Mouse (Mus musculus): ENCODE data around the gene 2310033P09Rik.
"Not testable (repeated sequence)": the region's sequence is repeated elsewhere in the genome, so short reads cannot be mapped to it uniquely, and the experiment has no call there.

Gene 2310033P09Rik

GRCm38 (mm10) chr11:59183821-59184220 lies 24.3 kb upstream of the 2310033P09Rik start:
- ChIA-PET POLR2A (interaction anchor here in 3 of 4 experiments (0.6 to 1.8 kb wide), 9 partner anchors 8 to 229 kb away, joined by 3 to 8 read pairs (median 4); partner anchors contain the start of genes Hist3h2a (in 1 of the 3), Mrpl55 (in 1 of the 3) and Trim17 (in 1 of the 3)), CTCF (interaction anchor here (0.5 to 2.9 kb wide), 39 partner anchors 9 to 860 kb away, joined by 3 to 25 read pairs (median 3); partner anchors contain the start of gene Iba57 (in 2 of the 4))

GRCm38 (mm10) chr11:59185490-59185889 lies 22.6 kb upstream of the 2310033P09Rik start:
- POLR2A ChIA-PET = interaction anchor here in 3 of 4 experiments (0.5 to 2.7 kb wide), 6 partner anchors 9 to 42 kb away, joined by 3 to 7 read pairs (median 4); partner anchors contain the start of gene Iba57 (in 1 of the 3)
- CTCF ChIA-PET = interaction anchor here in 2 of 4 experiments (0.7 to 2.9 kb wide), 4 partner anchors 12 to 34 kb away, joined by 3 to 25 read pairs (median 4); no protein-coding TSS in a partner anchor

DNA sequence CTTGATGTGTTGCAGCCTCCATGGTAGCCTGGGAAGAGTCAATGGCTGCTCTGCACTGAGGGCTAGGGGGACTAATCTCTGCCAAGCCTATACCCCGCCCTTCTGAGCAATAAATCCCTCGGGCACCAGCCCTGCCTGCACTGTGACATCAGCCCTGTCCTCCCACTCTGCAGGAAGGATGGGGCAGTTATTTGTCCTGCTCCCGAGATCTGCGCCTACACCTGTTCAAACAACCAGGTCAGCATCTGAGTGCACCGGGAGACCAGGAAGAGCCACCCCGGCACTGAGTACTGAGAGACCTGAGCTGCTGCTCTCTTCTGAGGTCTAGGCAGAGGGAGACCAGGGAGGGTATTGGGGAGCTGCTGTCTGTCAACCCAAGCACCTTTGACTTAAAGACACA lies 20.4 kb upstream of the 2310033P09Rik start:
- POLR2A ChIA-PET = interaction anchor here in 2 of 4 experiments (1.0 to 2.7 kb wide), 6 partner anchors 11 to 89 kb away, joined by 3 to 8 read pairs (median 6); partner anchors contain the start of gene Iba57 (in 1 of the 2)
- CTCF ChIA-PET = interaction anchor here in 2 of 4 experiments (0.6 to 1.6 kb wide), 2 partner anchors 12 to 94 kb away, joined by 4 to 11 read pairs; no protein-coding TSS in a partner anchor

GRCm38 (mm10) chr11:59191231-59192058 lies 16.7 kb upstream of the 2310033P09Rik start:
- CTCF ChIA-PET = interaction anchor here in 2 of 4 experiments (0.6 to 1.6 kb wide), 2 partner anchors 10 to 97 kb away, joined by 4 to 5 read pairs; partner anchors contain the start of gene Mrpl55 (in 1 of the 2)
- POLR2A ChIA-PET = interaction anchor here in 2 of 4 experiments (0.7 to 3.2 kb wide), 8 partner anchors 9 to 58 kb away, joined by 3 to 13 read pairs (median 3); partner anchors contain the start of gene Mrpl55 (in 1 of the 2)

DNA sequence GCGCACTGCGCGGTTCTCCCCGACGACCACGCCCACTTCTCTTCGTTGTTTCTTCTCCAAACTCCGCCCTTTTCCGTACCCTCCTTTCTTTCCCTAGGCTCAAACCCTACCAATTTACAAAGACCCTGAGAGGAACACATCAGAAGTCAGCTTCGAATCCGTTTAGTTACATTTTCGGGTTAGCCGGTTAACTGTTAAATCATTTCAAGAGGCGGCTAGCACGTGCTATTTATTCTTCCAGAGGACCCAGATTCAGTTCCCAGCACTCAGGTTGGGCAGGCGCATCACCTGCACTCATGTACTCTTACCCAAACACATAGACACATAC lies 16.1 kb upstream of the 2310033P09Rik start, which contains the start of gene Guk1:
Gene Guk1, minus strand, starts transcription at position 154 of the 328 bp plus-strand sequence.
- ChIA-PET POLR2A (interaction anchor here in 1 of 4 experiments (0.7 to 3.2 kb wide), 2 partner anchors 10 to 57 kb away, joined by 5 to 13 read pairs; partner anchors contain the start of gene Mrpl55), CTCF (interaction anchor here in 1 of 4 experiments (1.6 kb wide), 1 partner anchor 10 kb away, joined by 5 read pairs; the partner anchor contains the start of gene Mrpl55)

DNA sequence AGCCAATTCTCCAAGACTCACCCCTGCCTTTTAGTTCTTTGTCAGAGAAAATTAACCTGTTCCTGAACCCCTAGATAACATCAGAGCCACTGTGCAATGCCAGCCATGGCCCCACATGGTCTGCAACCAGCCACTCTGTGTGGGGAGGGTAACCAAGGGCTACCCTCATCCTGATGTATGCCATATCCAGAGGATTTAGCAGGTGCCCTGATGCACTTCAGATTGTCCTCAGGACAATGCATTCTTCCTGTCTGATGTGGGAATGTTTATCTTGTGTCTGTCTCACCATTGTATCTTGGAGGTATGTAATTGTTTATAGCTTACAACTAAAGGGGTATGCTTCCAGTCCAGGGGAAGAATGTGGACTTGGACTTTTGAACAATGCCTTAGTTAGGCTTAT lies 11.9 kb upstream of the 2310033P09Rik start:
- CTCF ChIA-PET = interaction anchor here in 1 of 4 experiments (1.0 kb wide), 1 partner anchor 101 kb away, joined by 3 read pairs; no protein-coding TSS in a partner anchor
- POLR2A ChIA-PET = interaction anchor here in 1 of 4 experiments (0.7 kb wide), 1 partner anchor 16 kb away, joined by 3 read pairs; no protein-coding TSS in a partner anchor

DNA sequence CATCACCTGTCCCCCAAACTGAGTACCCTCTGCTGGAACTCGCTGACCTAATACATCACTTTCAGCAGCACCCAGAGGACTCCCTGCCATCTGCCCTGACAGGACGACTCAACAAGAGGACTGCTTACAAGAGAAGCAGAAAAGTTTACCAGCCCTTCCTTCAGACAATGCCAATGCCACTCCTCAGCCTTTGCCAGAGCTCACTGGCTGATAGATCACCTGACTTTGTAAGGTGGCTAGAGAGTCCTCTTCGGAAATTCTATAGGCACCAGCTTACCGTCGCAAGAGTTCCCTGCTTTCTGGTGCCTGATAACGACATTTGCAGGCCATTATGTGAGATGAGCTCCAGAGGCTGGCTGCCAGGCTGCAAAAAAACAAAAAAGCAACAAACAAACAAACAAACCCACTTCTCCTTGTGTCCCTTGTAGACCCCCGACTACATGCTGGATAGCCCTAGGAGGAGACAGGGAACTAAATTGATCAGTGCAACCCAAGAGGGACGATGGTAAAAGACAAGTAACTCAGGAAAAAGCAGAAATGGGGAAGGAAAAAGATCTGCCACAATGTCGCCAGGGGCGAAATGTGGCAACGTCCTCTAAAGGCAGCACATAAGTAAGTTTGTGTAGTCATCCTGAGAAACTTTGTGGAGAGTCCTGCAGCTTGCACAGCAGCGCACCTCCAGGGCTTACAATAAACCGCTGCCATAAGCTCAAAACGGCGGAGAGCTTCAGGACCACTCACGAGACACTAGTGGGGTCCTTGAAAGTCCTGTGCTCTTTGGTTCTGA lies 6.7 kb upstream of the 2310033P09Rik start:
- POLR2A ChIA-PET = interaction anchor here (0.5 to 15.8 kb wide), 34 partner anchors 8 to 1498 kb away, joined by 3 to 233 read pairs (median 4); partner anchors contain the start of genes Iba57 (in 2 of the 4), Arf1 (in 1 of the 4), Guk1 (in 1 of the 4) and Hist3h2a (in 1 of the 4)

DNA sequence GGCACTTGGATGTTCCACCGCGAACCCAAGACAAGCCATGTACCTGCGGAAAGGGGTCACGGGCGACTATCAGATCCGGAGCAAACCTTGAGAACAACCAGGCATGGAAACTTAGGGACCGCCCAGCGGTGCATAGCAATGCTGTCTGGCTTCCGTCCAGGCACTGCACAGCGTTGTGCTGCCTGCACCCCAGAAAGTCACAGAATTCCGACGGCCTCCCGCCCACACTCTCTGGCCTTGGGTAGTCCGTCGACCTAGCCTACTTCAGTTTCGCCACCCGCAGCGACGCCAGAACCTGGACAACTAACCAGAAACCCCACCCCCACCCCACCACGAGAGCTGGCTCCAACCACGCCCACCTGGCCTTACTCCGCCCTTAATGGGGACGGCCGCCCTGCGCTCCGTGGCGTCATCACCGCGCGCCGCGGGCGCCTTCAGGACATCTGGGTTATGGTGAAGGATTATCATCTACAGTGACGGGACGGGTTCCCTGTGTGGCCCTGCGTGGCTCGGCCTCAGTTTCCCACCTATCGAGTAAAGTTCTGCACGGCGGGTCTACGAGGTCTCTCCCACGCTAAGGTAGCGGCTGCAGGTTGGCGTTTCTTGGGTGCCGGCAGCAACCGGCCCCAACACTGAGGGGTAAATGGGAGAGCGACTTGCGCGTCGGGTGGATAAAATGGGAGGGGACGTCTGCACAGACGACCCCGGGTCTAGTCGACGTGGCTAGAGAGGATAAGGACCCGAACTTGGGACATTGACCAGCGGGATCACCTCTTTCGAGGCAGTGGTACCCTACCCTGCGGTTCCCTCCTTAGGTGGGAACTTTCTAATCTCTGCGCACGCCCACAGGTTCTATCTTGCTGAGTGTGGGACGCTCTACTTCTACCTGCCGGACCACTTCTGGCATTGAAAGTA lies 5.8 kb upstream of the 2310033P09Rik start, which contains the start of gene Mrpl55:
Gene Mrpl55, plus strand, starts transcription at position 406 of the 915 bp plus-strand sequence.
- ChIA-PET POLR2A (interaction anchor here (0.6 to 15.8 kb wide), 33 partner anchors 8 to 1057 kb away, joined by 3 to 233 read pairs (median 4); partner anchors contain the start of genes Iba57 (in 2 of the 4), Arf1 (in 1 of the 4), Guk1 (in 1 of the 4) and Hist3h2a (in 1 of the 4)), CTCF (interaction anchor here in 3 of 4 experiments (0.6 to 1.3 kb wide), 5 partner anchors 10 to 104 kb away, joined by 3 to 6 read pairs (median 4); partner anchors contain the start of gene Guk1 (in 1 of the 3))

More for the DNA sequence above, 6.7 kb upstream of the 2310033P09Rik start:
- CTCF ChIA-PET = interaction anchor here in 3 of 4 experiments (0.8 to 1.3 kb wide), 4 partner anchors 9 to 103 kb away, joined by 3 to 6 read pairs (median 4); partner anchors contain the start of gene Guk1 (in 1 of the 3)

GRCm38 (mm10) chr11:59209003-59209441 lies 901 bp downstream of the 2310033P09Rik start:
- ChIA-PET CTCF (interaction anchor here in 3 of 4 experiments (0.6 to 1.9 kb wide), 6 partner anchors 10 to 1206 kb away, joined by 3 to 12 read pairs (median 4); no protein-coding TSS in a partner anchor), POLR2A (interaction anchor here (0.6 to 15.8 kb wide), 15 partner anchors 10 to 114 kb away, joined by 3 to 233 read pairs (median 5); partner anchors contain the start of gene Arf1 (in 2 of the 4))

DNA sequence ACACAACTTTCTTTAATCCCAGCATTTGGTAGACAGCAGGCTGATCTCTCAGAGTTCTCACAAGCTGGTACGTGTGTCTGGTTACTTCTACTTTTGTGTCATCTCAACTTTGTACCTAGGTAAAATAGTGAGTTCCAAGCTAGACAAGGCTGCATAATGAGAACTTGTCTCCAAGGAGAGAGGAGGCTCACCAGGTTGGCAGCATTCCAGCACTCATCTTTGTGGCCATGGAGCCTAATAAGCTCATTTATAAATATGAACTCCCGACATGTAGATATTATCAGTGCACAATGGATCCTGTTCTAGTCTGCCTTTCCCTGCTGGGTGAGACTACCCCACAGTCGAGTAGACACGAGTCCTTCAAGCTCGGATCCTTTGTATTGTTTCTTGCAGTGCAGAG lies 1.5 kb downstream of the 2310033P09Rik start:
- POLR2A ChIA-PET = interaction anchor here in 3 of 4 experiments (0.8 to 15.8 kb wide), 15 partner anchors 8 to 115 kb away, joined by 3 to 233 read pairs (median 5); partner anchors contain the start of genes Arf1 (in 1 of the 3) and Mrpl55 (in 1 of the 3)
- CTCF ChIA-PET = interaction anchor here in 3 of 4 experiments (0.6 to 1.9 kb wide), 9 partner anchors 9 to 274 kb away, joined by 3 to 12 read pairs (median 3); no protein-coding TSS in a partner anchor

DNA sequence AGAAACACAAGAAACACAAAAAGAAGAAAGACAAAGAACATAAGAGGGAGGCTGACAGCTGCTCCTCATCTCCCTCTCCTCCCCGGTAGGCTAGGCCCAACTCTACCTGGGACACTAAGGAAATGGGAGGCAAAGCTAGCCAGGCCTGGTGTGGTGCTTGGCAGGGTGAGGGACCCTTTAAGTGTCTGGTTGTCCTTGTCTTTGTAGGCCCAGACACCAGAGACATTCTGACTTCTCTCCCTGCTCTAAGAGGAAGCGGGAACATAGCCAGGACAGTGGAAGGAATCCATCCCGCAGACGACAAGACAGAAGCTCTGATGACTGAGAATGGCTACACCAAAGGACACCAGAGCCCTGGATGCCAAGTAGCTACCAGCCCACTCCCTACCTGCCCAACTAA lies 1.9 kb downstream of the 2310033P09Rik start:
- CTCF ChIA-PET = interaction anchor here in 3 of 4 experiments (0.6 to 1.9 kb wide), 9 partner anchors 9 to 273 kb away, joined by 3 to 12 read pairs (median 3); no protein-coding TSS in a partner anchor
- POLR2A ChIA-PET = interaction anchor here in 3 of 4 experiments (0.8 to 15.8 kb wide), 14 partner anchors 8 to 255 kb away, joined by 3 to 233 read pairs (median 6); partner anchors contain the start of genes Arf1 (in 1 of the 3), Hist3h2a (in 1 of the 3), Mrpl55 (in 1 of the 3) and Trim17 (in 1 of the 3)

GRCm38 (mm10) chr11:59211561-59211960 lies 3.4 kb downstream of the 2310033P09Rik start:
- CTCF ChIA-PET = not testable (repeated sequence)
- POLR2A ChIA-PET = interaction anchor here in 2 of 4 experiments (2.4 to 15.8 kb wide), 2 partner anchors 7 to 10 kb away, joined by 7 to 233 read pairs; no protein-coding TSS in a partner anchor

DNA sequence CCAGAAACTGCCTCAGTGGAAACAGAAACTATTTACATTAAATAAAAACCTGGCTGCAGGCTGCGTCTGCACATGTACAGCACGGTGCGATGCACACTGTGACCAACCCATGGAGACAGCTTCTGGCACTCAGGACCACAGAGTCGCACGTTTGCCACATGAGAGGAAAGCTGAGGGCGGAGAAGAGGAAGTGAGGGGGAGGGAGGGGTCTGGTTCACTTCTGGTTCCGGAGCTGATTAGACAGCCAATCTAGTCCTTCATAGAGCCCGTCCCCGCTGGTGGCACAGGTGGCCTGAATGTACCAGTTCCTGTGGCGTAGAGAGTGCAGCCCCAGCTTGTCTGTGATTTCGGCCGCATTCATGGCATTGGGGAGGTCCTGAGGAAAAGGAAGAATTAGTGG lies 4.2 kb downstream of the 2310033P09Rik start:
- CTCF ChIA-PET = interaction anchor here in 1 of 4 experiments (0.7 kb wide), 1 partner anchor 911 kb away, joined by 3 read pairs; no protein-coding TSS in a partner anchor
- POLR2A ChIA-PET = interaction anchor here in 3 of 4 experiments (1.1 to 15.8 kb wide), 4 partner anchors 9 to 14 kb away, joined by 3 to 233 read pairs (median 12); partner anchors contain the start of gene Mrpl55 (in 1 of the 3)

DNA sequence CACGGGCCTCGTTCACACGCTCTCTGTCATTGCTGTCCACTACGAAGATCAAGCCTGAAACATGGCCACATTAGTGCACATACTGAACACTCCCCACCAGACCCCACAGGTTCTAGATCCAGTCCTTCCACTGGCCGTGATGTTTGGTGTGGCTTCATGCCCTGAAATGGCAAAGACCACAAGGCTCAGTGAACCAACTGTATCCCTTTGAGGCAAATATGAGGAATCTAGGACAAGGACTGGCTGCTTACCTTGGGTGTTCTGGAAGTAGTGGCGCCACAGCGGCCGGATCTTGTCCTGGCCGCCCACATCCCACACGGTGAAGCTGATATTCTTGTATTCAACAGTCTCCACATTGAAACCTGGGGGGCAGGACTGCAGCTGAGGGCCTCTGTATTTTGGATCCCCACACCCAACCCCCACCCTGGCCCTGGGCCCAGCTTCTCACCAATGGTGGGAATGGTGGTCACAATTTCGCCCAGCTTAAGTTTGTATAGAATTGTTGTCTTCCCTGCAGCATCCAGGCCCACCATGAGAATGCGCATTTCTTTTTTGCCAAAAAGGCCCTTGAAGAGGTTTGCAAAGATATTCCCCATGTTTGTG lies 4.9 kb downstream of the 2310033P09Rik start:
- CTCF ChIA-PET = interaction anchor here in 1 of 4 experiments (0.7 kb wide), 1 partner anchor 911 kb away, joined by 3 read pairs; no protein-coding TSS in a partner anchor

GRCm38 (mm10) chr11:59216955-59217354 lies 8.8 kb downstream of the 2310033P09Rik start:
- CTCF ChIA-PET = interaction anchor here in 3 of 4 experiments (0.6 to 1.5 kb wide), 4 partner anchors 14 to 1090 kb away, joined by 3 read pairs; no protein-coding TSS in a partner anchor
- POLR2A ChIA-PET = interaction anchor here in 3 of 4 experiments (0.7 to 12.6 kb wide), 9 partner anchors 10 to 265 kb away, joined by 3 to 233 read pairs (median 4); partner anchors contain the start of genes Arf1 (in 2 of the 3), Mrpl55 (in 2 of the 3) and 2310033P09Rik (in 1 of the 3)

More for the DNA sequence above, 4.9 kb downstream of the 2310033P09Rik start:
- POLR2A ChIA-PET = interaction anchor here (0.6 to 15.8 kb wide), 6 partner anchors 9 to 13 kb away, joined by 3 to 233 read pairs (median 4); partner anchors contain the start of gene Mrpl55 (in 1 of the 4)

All from embryonic stem cell, embryonic (primary cell).